Mouse (Mus musculus): ENCODE data around the gene 1700019D03Rik. TPM values are rescaled to one million over a fixed set of nuclear protein-coding genes. Genes with fewer than 3 reads are reported as not detected.

Gene 1700019D03Rik
- total and polyA plus RNA-seq, 2 experiments from 2014 or later, result 5.5 to 6.4 TPM

GRCm38 (mm10) chr1:53014716-53015115 is 5.3 kb downstream of the 1700019D03Rik start:
- no peaks in the 10 kb centered on the region for H3K27me3 ChIP-seq (ENCODE audit: insufficient read depth, low read length)
- DNase-seq (ENCODE audit: low spot score) (no peak), ATAC-seq (no peak)
- 85% methylated on average over 6 of the region's 6 CpGs for WGBS
- H3K4me1 ChIP-seq (ENCODE audit: insufficient read depth, low read length), result 0 out of 2 replicates have a peak, but pooled peaks cover 3% of the 10 kb centered on the region
- H3K9ac ChIP-seq (replicated peaks; ENCODE audit: low read length), result no peak overlapping the region
- no peak for TF ChIP-seq CTCF (IDR thresholded peaks at IDR 0.05; ENCODE audit: low read depth)
- H3K36me3 ChIP-seq (ENCODE audit: insufficient read depth, low read length), result no peaks in the 10 kb centered on the region
- no peaks in the 10 kb centered on the region for H3K9me3 ChIP-seq (ENCODE audit: low read length)
- H3K4me3 ChIP-seq (ENCODE audit: low read length), result no peak overlapping the region
- H3K4me2 ChIP-seq (ENCODE audit: low read depth, low read length), result no peak overlapping the region
- no peak overlapping the region for H3K27ac ChIP-seq

- H3K27ac ChIP-seq, result no peak overlapping the region
- DNase-seq (ENCODE audit: low spot score) (peak; percentile 23), ATAC-seq (0 out of 2 replicates have a peak, but pooled peaks have one; percentile 21)
- no peaks in the 10 kb centered on the region for H3K9me3 ChIP-seq (ENCODE audit: low read length)
- H3K4me2 ChIP-seq (ENCODE audit: low read depth, low read length), result no peak overlapping the region
- no peaks in the 10 kb centered on the region for H3K4me1 ChIP-seq (ENCODE audit: insufficient read depth, low read length)
- TF ChIP-seq CTCF (IDR thresholded peaks at IDR 0.05; ENCODE audit: low read depth), result no peak
- H3K9ac ChIP-seq (replicated peaks; ENCODE audit: low read length), result no peak overlapping the region
- H3K36me3 ChIP-seq (ENCODE audit: insufficient read depth, low read length), result no peaks in the 10 kb centered on the region
- WGBS, result 63% methylated on average over 5 of the region's 5 CpGs
- no peaks in the 10 kb centered on the region for H3K27me3 ChIP-seq (ENCODE audit: insufficient read depth, low read length)
- H3K4me3 ChIP-seq (ENCODE audit: low read length), result no peak overlapping the region
Measured at GRCm38 (mm10) chr1:52986692-52987091, 33.3 kb downstream of the 1700019D03Rik start.

- Histone ChIP-seq H3K4me3 (ENCODE audit: low read length) (no peak overlapping the region), H3K36me3 (ENCODE audit: insufficient read depth, low read length) (no peaks in the 10 kb centered on the region), H3K9me3 (ENCODE audit: low read length) (no peaks in the 10 kb centered on the region), H3K4me2 (ENCODE audit: low read depth, low read length) (no peak overlapping the region), H3K9ac (replicated peaks; ENCODE audit: low read length) (no peak overlapping the region), H3K27ac (no peak overlapping the region), H3K27me3 (ENCODE audit: insufficient read depth, low read length) (no peaks in the 10 kb centered on the region), H3K4me1 (ENCODE audit: insufficient read depth, low read length) (no peaks in the 10 kb centered on the region)
- TF ChIP-seq CTCF (IDR thresholded peaks at IDR 0.05; ENCODE audit: low read depth), result no peak
- no peak for DNase-seq (ENCODE audit: low spot score)
- 73% methylated on average over 5 of the region's 5 CpGs for WGBS
- no peak for ATAC-seq
Measured at GRCm38 (mm10) chr1:52973198-52973597, 46.8 kb downstream of the 1700019D03Rik start.

- no peaks in the 10 kb centered on the region for H3K4me1 ChIP-seq (ENCODE audit: insufficient read depth, low read length)
- no peak for TF ChIP-seq CTCF (IDR thresholded peaks at IDR 0.05; ENCODE audit: low read depth)
- 59% methylated on average over 2 of the region's 2 CpGs for WGBS
- no peak overlapping the region for H3K4me2 ChIP-seq (ENCODE audit: low read depth, low read length)
- no peak overlapping the region for H3K4me3 ChIP-seq (ENCODE audit: low read length)
- no peak overlapping the region for H3K27ac ChIP-seq
- no peaks in the 10 kb centered on the region for H3K9me3 ChIP-seq (ENCODE audit: low read length)
- peak; percentile 84 for ATAC-seq
- H3K27me3 ChIP-seq (ENCODE audit: insufficient read depth, low read length), result no peaks in the 10 kb centered on the region
- peak; percentile 72 for DNase-seq (ENCODE audit: low spot score)
- no peaks in the 10 kb centered on the region for H3K36me3 ChIP-seq (ENCODE audit: insufficient read depth, low read length)
- H3K9ac ChIP-seq (replicated peaks; ENCODE audit: low read length), result no peak overlapping the region
Measured at GRCm38 (mm10) chr1:52971881-52972503, 48.0 kb downstream of the 1700019D03Rik start.

- no peaks in the 10 kb centered on the region for H3K27me3 ChIP-seq (ENCODE audit: insufficient read depth, low read length)
- no peaks in the 10 kb centered on the region for H3K4me1 ChIP-seq (ENCODE audit: insufficient read depth, low read length)
- WGBS, result 77% methylated on average over 8 of the region's 8 CpGs
- no peaks in the 10 kb centered on the region for H3K36me3 ChIP-seq (ENCODE audit: insufficient read depth, low read length)
- no peak overlapping the region for H3K4me2 ChIP-seq (ENCODE audit: low read depth, low read length)
- no peak for ATAC-seq
- DNase-seq (ENCODE audit: low spot score), result no peak
- H3K9ac ChIP-seq (replicated peaks; ENCODE audit: low read length), result no peak overlapping the region
- no peak overlapping the region for H3K27ac ChIP-seq
- no peak overlapping the region for H3K4me3 ChIP-seq (ENCODE audit: low read length)
- no peak for TF ChIP-seq CTCF (IDR thresholded peaks at IDR 0.05; ENCODE audit: low read depth)
- no peaks in the 10 kb centered on the region for H3K9me3 ChIP-seq (ENCODE audit: low read length)
Measured at GRCm38 (mm10) chr1:52964581-52964980, 55.4 kb downstream of the 1700019D03Rik start.

GRCm38 (mm10) chr1:52963097-52963496 is 56.9 kb downstream of the 1700019D03Rik start:
- H3K36me3 ChIP-seq (ENCODE audit: insufficient read depth, low read length), result no peaks in the 10 kb centered on the region
- no peak overlapping the region for H3K9ac ChIP-seq (replicated peaks; ENCODE audit: low read length)

GRCm38 (mm10) chr1:52960191-52960590 is 59.8 kb downstream of the 1700019D03Rik start:
- H3K4me3 ChIP-seq (ENCODE audit: low read length), result no peak overlapping the region
- H3K36me3 ChIP-seq (ENCODE audit: insufficient read depth, low read length), result no peaks in the 10 kb centered on the region
- H3K4me2 ChIP-seq (ENCODE audit: low read depth, low read length), result no peak overlapping the region
- no peak for TF ChIP-seq CTCF (IDR thresholded peaks at IDR 0.05; ENCODE audit: low read depth)
- no peak overlapping the region for H3K9ac ChIP-seq (replicated peaks; ENCODE audit: low read length)
- no peaks in the 10 kb centered on the region for H3K9me3 ChIP-seq (ENCODE audit: low read length)
- no peaks in the 10 kb centered on the region for H3K4me1 ChIP-seq (ENCODE audit: insufficient read depth, low read length)
- no peaks in the 10 kb centered on the region for H3K27me3 ChIP-seq (ENCODE audit: insufficient read depth, low read length)
- DNase-seq (ENCODE audit: low spot score), result no peak
- 75% methylated on average over 6 of the region's 6 CpGs for WGBS
- ATAC-seq, result no peak
- H3K27ac ChIP-seq, result no peak overlapping the region

More at GRCm38 (mm10) chr1:52963097-52963496, 56.9 kb downstream of the 1700019D03Rik start:
- WGBS, result 80% methylated on average over 2 of the region's 2 CpGs
- no peak for ATAC-seq
- Histone ChIP-seq H3K27me3 (ENCODE audit: insufficient read depth, low read length) (no peaks in the 10 kb centered on the region), H3K4me1 (ENCODE audit: insufficient read depth, low read length) (no peaks in the 10 kb centered on the region), H3K4me3 (ENCODE audit: low read length) (no peak overlapping the region), H3K9me3 (ENCODE audit: low read length) (no peaks in the 10 kb centered on the region), H3K4me2 (ENCODE audit: low read depth, low read length) (no peak overlapping the region), H3K27ac (no peak overlapping the region)
- DNase-seq (ENCODE audit: low spot score), result no peak
- no peak for TF ChIP-seq CTCF (IDR thresholded peaks at IDR 0.05; ENCODE audit: low read depth)

Data from hindbrain, postnatal 0 days (tissue).